Mouse (Mus musculus) E14TG2a.4 (cell line): Measurements from ENCODE around the gene Jph3.
A peak's percentile ranks its signal among the peaks of the same experiment; 100 is the strongest.

ENCODE experiments used
- H3K27me3 ChIP-seq: 2 replicates; pipeline ENCODE4 v1.6.1; 2014; ENCODE audit warnings: low read length, control low read depth; ENCODE audit not compliant: insufficient read depth
- H3K36me3 ChIP-seq: 2 replicates; pipeline ENCODE4 v1.6.1; 2014; ENCODE audit warnings: low read length, control low read depth; ENCODE audit not compliant: insufficient read depth
- H3K4me1 ChIP-seq: replicated peaks from 2 replicates; pipeline ENCODE4 v1.6.1; 2014; ENCODE audit warnings: low read depth, low read length, control low read depth
- H3K4me3 ChIP-seq: replicated peaks from 2 replicates; pipeline ENCODE4 v1.5.1; 2014; ENCODE audit warnings: mild to moderate bottlenecking, low read length
- H3K9me3 ChIP-seq: 2 replicates; pipeline ENCODE4 v1.6.1; 2014; ENCODE audit warnings: low read length, control low read depth
- CTCF ChIP-seq: conservative IDR thresholded peaks from 2 replicates; pipeline ENCODE4 v1.5.1; 2014; ENCODE audit warnings: low read length
- NANOG ChIP-seq: IDR thresholded peaks from 2 replicates; pipeline ENCODE4 v1.6.1; 2014; ENCODE audit warnings: borderline replicate concordance, low read length, mixed read lengths
- POU5F1 ChIP-seq: IDR thresholded peaks from 2 replicates; pipeline ENCODE4 v1.6.1; 2014; ENCODE audit warnings: low read length, borderline replicate concordance

Jph3 gene

DNA sequence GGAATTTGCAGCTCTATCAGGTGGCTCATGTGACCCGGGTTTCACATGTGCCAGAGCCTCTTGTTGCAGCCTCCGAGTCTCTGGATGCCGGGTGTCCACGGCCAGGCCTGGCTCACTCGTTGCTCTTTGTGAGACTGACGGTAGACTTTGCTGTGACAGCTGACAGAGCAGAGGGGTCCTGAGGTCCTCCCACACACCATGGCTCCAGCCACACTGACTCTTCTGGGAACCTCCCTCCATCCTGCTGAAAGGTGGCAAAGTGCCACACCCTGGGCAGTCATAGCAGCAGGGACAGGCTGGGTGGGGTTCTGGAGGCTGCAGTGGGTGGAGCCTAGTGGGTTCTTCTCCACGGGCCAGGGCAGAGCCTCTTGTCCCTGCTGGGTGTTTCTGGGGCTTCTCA, 31.1 kb downstream of the Jph3 start:
- Histone ChIP-seq H3K4me1 (peaks cover 15% of the 10 kb centered on the region), H3K27me3 (peaks cover 4% of the 10 kb centered on the region; the same call in 1 of the 2 replicates), H3K36me3 (no peaks in the 10 kb centered on the region), H3K9me3 (no peaks in the 10 kb centered on the region), H3K4me3 (no peak overlapping the region)
- TF ChIP-seq CTCF (no peak), POU5F1 (no peak), NANOG (no peak)

DNA sequence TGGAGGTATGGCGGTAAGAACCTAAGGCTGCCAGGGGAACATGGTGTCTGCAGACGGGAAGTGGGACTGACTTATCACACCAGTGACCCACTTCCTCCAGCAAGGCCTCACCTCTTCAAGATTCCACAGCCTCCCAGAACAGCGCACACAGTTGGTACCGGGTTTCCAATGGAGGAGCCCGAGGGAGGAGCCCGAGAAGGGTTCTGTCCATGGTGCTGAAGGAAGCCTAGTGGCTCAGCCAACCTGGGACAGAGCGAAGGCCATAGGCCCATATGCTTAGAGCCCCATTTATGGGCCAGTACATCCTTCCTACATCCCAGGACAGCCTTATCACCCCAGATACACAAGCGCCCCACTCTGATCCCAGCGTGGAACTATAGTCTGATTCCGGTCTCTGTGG, 32.1 kb downstream of the Jph3 start:
- H3K9me3 ChIP-seq = no peaks in the 10 kb centered on the region
- TF ChIP-seq CTCF = no peak
- TF ChIP-seq NANOG = no peak
- TF ChIP-seq POU5F1 = no peak
- peaks cover 15% of the 10 kb centered on the region for H3K4me1 ChIP-seq
- H3K4me3 ChIP-seq = no peak overlapping the region; the same call in 1 of the 2 replicates
- no peaks in the 10 kb centered on the region for H3K27me3 ChIP-seq
- no peaks in the 10 kb centered on the region for H3K36me3 ChIP-seq

DNA sequence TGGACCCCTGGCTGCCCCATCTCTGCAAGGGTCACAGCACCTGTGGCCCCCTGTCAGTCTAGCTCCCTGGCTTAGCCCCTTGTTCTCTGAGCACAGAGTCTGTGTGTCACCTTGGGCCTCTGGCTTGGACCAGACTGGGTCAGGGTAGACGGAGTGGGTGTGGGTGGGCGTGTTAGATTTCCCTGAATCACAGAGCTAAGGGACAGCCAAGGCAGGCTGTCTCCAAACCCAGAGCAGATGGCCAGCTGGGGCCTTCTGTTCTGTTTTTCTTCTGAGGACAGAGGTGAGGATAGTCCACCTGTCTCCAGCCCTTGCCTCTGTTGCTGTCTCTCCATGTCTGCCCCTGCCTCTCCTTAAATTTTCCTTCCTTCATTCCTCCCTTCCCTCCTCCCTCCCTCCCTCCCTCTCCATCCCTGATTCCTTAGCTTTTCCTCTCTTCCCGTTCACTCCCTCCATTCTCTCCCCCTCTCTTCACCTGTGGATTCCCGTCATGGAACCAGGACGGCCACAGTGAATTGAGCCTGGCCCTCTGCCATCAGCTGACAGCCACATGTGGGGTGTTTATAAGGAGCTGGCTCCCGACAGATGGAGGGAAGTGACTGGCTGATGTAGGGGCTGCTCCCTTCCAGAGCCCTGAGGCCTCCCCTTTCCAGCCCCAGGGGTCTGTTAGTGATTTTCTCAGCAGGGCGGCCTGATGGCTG, 33.7 kb downstream of the Jph3 start:
- Histone ChIP-seq H3K36me3 (no peaks in the 10 kb centered on the region), H3K9me3 (no peaks in the 10 kb centered on the region), H3K27me3 (no peaks in the 10 kb centered on the region), H3K4me1 (peaks cover 15% of the 10 kb centered on the region), H3K4me3 (0 out of 2 replicates have a peak overlapping the region, but pooled peaks have one; percentile 10)
- no peak for TF ChIP-seq CTCF
- no peak for TF ChIP-seq POU5F1
- TF ChIP-seq NANOG = no peak

DNA sequence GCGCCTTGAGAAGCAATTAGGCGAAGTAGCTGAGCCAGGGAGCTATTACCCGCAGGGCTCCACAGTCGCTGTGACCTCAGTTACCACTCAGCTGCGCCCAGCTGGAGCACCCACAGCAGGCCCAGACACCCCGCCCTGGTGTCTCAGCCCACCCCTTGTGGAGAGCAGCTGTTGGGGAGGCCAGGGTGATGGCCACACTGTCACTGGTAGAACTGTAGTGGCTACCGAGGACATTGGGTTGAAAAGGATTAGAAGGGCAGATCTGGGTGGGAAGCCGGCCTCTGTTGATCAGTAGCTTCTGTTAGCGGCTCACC, 34.2 kb downstream of the Jph3 start:
- Histone ChIP-seq H3K36me3 (no peaks in the 10 kb centered on the region), H3K9me3 (no peaks in the 10 kb centered on the region), H3K4me3 (0 out of 2 replicates have a peak overlapping the region, but pooled peaks have one; percentile 10), H3K27me3 (no peaks in the 10 kb centered on the region), H3K4me1 (peaks cover 15% of the 10 kb centered on the region)
- TF ChIP-seq NANOG (no peak), CTCF (no peak), POU5F1 (no peak)

DNA sequence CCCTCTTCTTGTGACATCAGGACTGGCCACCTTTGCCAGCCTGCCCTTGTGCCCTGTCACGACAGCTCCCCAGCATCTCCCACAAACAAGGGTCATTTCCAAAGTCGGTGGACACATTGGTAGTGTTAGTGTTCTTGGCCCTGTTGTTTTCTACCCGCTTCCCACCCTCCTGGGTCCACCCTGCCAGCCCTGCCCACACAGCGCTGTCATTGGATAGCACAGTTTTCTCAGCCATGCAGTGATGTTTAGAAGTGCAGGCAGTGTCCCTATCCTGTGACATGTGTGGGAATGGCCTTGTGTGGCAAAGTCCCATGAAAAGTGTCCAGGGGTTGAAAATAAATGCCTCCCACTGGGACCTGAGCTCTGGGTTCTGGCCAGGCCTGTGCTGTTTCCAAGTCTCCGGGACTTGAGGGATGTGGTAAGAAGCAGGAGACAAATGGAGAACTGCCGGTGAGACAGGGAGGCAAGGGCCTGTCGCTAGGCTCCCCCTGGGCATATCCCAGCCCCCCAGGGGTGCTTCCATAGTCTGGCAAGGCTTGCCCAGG, 36.2 kb downstream of the Jph3 start:
- Histone ChIP-seq H3K36me3 (no peaks in the 10 kb centered on the region), H3K4me3 (no peak overlapping the region), H3K27me3 (no peaks in the 10 kb centered on the region), H3K9me3 (no peaks in the 10 kb centered on the region), H3K4me1 (peaks cover 15% of the 10 kb centered on the region)
- no peak for TF ChIP-seq POU5F1
- TF ChIP-seq NANOG = no peak
- no peak for TF ChIP-seq CTCF

DNA sequence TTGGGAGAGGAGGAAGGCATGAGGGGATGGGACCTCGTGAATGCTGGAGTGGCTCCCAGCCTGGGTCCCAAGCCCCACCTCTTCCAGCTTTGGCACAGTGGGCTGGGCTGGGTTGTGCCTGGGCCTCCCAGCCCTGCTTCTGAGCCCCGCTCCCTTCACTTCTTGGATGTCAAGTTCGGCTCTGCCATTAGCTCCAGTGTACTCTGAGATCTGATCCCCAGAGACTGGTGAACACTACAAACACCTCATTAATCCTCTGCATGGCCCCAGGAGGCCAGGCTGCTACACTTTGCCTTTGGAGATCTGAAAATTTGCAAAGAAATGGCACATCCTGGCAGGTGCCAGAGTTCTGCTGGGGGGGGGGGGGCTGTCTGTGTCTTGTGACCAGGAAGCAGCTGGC, 39.7 kb downstream of the Jph3 start:
- H3K36me3 ChIP-seq = no peaks in the 10 kb centered on the region
- no peak for TF ChIP-seq NANOG
- TF ChIP-seq POU5F1 = no peak
- TF ChIP-seq CTCF = no peak
- H3K4me1 ChIP-seq = peaks cover 18% of the 10 kb centered on the region
- H3K27me3 ChIP-seq = no peaks in the 10 kb centered on the region
- no peak overlapping the region for H3K4me3 ChIP-seq
- H3K9me3 ChIP-seq = no peaks in the 10 kb centered on the region

GRCm38 (mm10) chr8:121769621-121770020, 40.2 kb downstream of the Jph3 start:
- no peak overlapping the region for H3K4me3 ChIP-seq
- H3K36me3 ChIP-seq = no peaks in the 10 kb centered on the region
- H3K9me3 ChIP-seq = no peaks in the 10 kb centered on the region
- no peak for TF ChIP-seq POU5F1
- TF ChIP-seq NANOG = no peak
- no peak for TF ChIP-seq CTCF
- H3K4me1 ChIP-seq = peaks cover 18% of the 10 kb centered on the region
- no peaks in the 10 kb centered on the region for H3K27me3 ChIP-seq

DNA sequence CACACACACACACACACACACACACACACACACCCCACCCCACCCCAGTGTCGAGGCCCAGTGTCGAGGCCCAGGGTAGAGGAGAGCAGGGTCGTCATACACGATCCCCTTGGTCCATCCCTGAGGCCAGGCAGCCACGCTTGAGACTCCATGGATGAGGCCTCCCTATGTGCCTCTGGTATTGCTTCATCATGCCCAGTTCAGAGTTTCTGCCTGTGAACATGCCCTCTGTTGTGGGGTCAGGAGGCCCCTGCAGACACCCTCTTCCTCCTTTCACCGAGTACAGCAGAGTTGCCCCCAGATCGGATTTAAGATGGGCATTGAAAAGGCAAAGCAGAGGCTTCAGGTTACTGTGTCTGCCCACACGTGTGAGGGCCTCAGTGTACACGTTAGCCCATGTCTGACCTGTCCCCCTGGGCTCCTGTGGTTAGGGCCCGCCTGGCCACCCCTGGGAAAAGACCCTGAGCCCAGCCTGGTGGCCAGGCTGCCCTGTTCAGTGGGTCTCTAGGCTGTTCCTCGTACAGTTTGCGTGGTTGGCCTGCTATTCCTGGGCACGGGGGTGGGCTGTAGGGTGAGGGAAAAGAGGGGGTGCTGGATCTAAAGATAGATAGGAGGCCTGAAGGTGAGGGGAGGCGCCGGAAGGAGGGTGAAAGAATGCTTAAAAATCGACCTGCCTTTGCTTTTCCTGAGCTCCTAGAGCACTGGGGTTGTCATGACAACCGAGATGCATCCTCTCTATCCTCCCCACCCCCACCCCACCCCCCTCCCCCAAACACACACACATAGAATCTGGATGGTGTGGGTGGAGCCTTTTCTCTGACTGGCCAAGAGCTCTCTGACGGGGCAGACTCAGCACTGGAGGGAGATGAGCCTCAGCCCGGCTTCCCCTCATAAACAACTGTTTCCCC, 41.7 kb downstream of the Jph3 start:
- no peak for TF ChIP-seq POU5F1
- TF ChIP-seq NANOG = no peak
- no peak for TF ChIP-seq CTCF
- no peak overlapping the region for H3K4me3 ChIP-seq
- H3K4me1 ChIP-seq = peaks cover 18% of the 10 kb centered on the region
- H3K27me3 ChIP-seq = no peaks in the 10 kb centered on the region
- no peaks in the 10 kb centered on the region for H3K36me3 ChIP-seq
- H3K9me3 ChIP-seq = no peaks in the 10 kb centered on the region
